Mouse (Mus musculus) hindbrain, postnatal 0 days (tissue): ENCODE measurements around the gene B4galnt1. TPM values are rescaled to one million over a fixed set of nuclear protein-coding genes. Genes with fewer than 3 reads are reported as not detected.
A peak's percentile ranks its signal among the peaks of the same experiment; 100 is the strongest.

Experiments
- ATAC-seq: fragments of 200-750 bp; cut with Nextera tagmentation; 2 replicates; pipeline ENCODE4 v1.8.0; 2017; ENCODE audit warnings: mild to moderate bottlenecking, moderate TSS enrichment, moderate library complexity
- DNase-seq: peaks from one replicate; pipeline ENCODE4 v3.0.0-alpha.2; 2015; ENCODE audit warnings: low spot score
- H3K27ac ChIP-seq: fragments of 300-500 bp; sonication (generic); 2 replicates; pipeline ENCODE4 v1.5.1; 2014; ENCODE audit warnings: mild to moderate bottlenecking
- H3K27me3 ChIP-seq: fragments of 300-500 bp; sonication (generic); 2 replicates; pipeline ENCODE4 v1.6.1; 2014; ENCODE audit warnings: low read length, mixed read lengths; ENCODE audit not compliant: insufficient read depth
- H3K36me3 ChIP-seq: fragments of 300-500 bp; sonication (generic); 2 replicates; pipeline ENCODE4 v1.6.1; 2014; ENCODE audit warnings: low read length, mixed read lengths; ENCODE audit not compliant: insufficient read depth
- H3K4me1 ChIP-seq: fragments of 300-500 bp; sonication (generic); 2 replicates; pipeline ENCODE4 v1.6.1; 2014; ENCODE audit warnings: antibody characterized with exemption, low read length, mixed read lengths; ENCODE audit not compliant: insufficient read depth
- H3K4me2 ChIP-seq: fragments of 300-500 bp; sonication (generic); 2 replicates; pipeline ENCODE4 v1.6.1; 2014; ENCODE audit warnings: low read depth, mild to moderate bottlenecking, low read length, moderate library complexity, mixed read lengths
- H3K4me3 ChIP-seq: fragments of 300-500 bp; sonication (generic); 2 replicates; pipeline ENCODE4 v1.5.1; 2014; ENCODE audit warnings: low read length
- H3K9ac ChIP-seq: fragments of 300-500 bp; sonication (generic); replicated peaks from 2 replicates; pipeline ENCODE4 v1.6.1; 2014; ENCODE audit warnings: mild to moderate bottlenecking, low read length, moderate library complexity, mixed read lengths
- H3K9me3 ChIP-seq: fragments of 300-500 bp; sonication (generic); 2 replicates; pipeline ENCODE4 v1.6.1; 2016; ENCODE audit warnings: low read length, mixed read lengths
- CTCF ChIP-seq: IDR thresholded peaks from 2 replicates; pipeline ENCODE4 v1.5.1; 2016; ENCODE audit warnings: antibody characterized with exemption, control low read depth, low read depth
- WGBS: fragments of 180-500 bp; shearing (Covaris S2); extraction: QIAGEN DNeasy Blood & Tissue Kit; methylation state at CpG from one replicate; pipeline ENCODE4 v1.1.7; 2014; 5-methylcytosine and 5-hydroxymethylcytosine counted together
- polyA plus RNA-seq: library from polyadenylated mRNA; unstranded; fragments of >200 nt; fragmentation: Nextera tagmentation; extraction: Ambion mirVana; gene quantifications from 2 replicates; pipeline ENCODE4 v1.2.1, GENCODE M21; 2015
- total RNA-seq: library from RNA; depleted of rRNA; stranded (reverse); fragments of >200 nt; gene quantifications from 2 replicates; pipeline ENCODE4 v1.2.3, GENCODE M21; 2014; rRNA removed

The B4galnt1 gene
- total RNA-seq (111 and 112 TPM in 2 replicates), polyA plus RNA-seq (56.7 and 65.3 TPM in 2 replicates)

- peak within 1 kb of the TSS; percentile 96 for H3K9ac ChIP-seq
- 0 out of 2 replicates have a peak, but pooled peaks cover 7% of the 10 kb centered on the region for H3K4me1 ChIP-seq
- TF ChIP-seq CTCF: peak; percentile 77
- peak within 1 kb of the TSS; percentile 96 for H3K27ac ChIP-seq
- ATAC-seq (peak; percentile 89), DNase-seq (peak; percentile 95)
- peaks cover 5% of the 10 kb centered on the region; the same call in 1 of the 2 replicates for H3K36me3 ChIP-seq
- no peaks in the 10 kb centered on the region for H3K9me3 ChIP-seq
- H3K27me3 ChIP-seq: no peaks in the 10 kb centered on the region
- peak within 1 kb of the TSS; percentile 76 for H3K4me3 ChIP-seq
- WGBS: 2% methylated on average over 51 of the region's 52 CpGs
- peak within 1 kb of the TSS; percentile 89 for H3K4me2 ChIP-seq
Observed at GRCm38 (mm10) chr10:127164631-127165353, at the start of gene B4galnt1. B4galnt1 (plus strand) TSS chr10:127165225.

DNA sequence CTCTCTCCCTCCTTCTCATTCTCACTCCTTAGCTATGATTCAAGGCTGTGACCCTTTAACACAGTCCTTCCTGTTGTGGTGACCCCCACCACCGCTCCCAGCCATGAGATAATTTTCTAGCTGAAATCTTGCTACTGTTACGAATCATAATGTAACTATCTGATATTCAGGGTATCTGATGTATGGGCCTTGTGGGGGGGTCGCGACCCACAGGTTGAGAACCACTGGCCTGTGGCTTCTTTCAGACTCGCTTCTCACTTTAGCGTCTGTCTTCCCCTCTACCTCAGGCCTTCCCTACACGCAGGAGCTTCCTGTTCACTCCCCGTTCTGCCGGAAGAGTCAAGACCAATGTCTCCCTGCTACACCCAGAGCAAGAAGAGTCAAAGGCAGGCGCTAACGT, 46.6 kb upstream of the B4galnt1 start:
- no peak for DNase-seq
- H3K27ac ChIP-seq: no peak overlapping the region
- no peak for TF ChIP-seq CTCF
- H3K4me3 ChIP-seq: no peak overlapping the region
- peaks cover 36% of the 10 kb centered on the region for H3K36me3 ChIP-seq
- no peaks in the 10 kb centered on the region for H3K27me3 ChIP-seq
- 89% methylated on average over 11 of the region's 11 CpGs for WGBS
- ATAC-seq: no peak
- 0 out of 2 replicates have a peak, but pooled peaks cover 8% of the 10 kb centered on the region for H3K4me1 ChIP-seq
- H3K4me2 ChIP-seq: no peak overlapping the region
- no peaks in the 10 kb centered on the region for H3K9me3 ChIP-seq
- no peak overlapping the region for H3K9ac ChIP-seq

DNA sequence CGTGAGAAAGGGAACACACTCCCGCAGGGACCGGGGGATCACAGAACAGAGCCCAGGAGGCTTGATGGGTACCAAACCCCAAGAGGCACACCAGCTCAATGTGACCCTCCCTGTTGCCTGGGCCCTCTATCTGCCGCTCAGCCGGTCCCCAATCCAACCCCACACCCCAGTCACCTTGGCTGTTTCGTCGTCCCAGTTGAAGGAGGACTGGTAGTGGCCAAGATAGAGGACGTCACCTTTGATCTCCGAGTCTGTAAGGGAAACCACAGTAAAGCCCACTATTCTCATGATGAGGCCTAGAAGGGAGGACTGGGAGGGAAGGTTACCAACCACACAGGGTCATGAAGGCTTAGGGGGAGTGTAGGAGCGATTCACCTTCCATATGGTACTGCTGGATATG, 45.8 kb upstream of the B4galnt1 start:
- Histone ChIP-seq H3K4me1 (0 out of 2 replicates have a peak, but pooled peaks cover 8% of the 10 kb centered on the region), H3K4me2 (no peak overlapping the region), H3K9ac (no peak overlapping the region), H3K4me3 (no peak overlapping the region), H3K27ac (no peak overlapping the region), H3K27me3 (no peaks in the 10 kb centered on the region), H3K9me3 (no peaks in the 10 kb centered on the region), H3K36me3 (peaks cover 36% of the 10 kb centered on the region)
- DNase-seq (no peak), ATAC-seq (no peak)
- 94% methylated on average over 10 of the region's 10 CpGs for WGBS
- no peak for TF ChIP-seq CTCF

- peak; percentile 37 for ATAC-seq
- Histone ChIP-seq H3K9me3 (no peaks in the 10 kb centered on the region), H3K4me1 (0 out of 2 replicates have a peak, but pooled peaks cover 8% of the 10 kb centered on the region), H3K4me2 (peak overlapping the region; percentile 85), H3K27me3 (no peaks in the 10 kb centered on the region), H3K9ac (peak overlapping the region; percentile 76), H3K4me3 (peak overlapping the region; percentile 83), H3K27ac (peak overlapping the region; percentile 65), H3K36me3 (peaks cover 32% of the 10 kb centered on the region)
- no peak for TF ChIP-seq CTCF
- DNase-seq: peak; percentile 10
- 2% methylated on average over 33 of the region's 34 CpGs for WGBS
Observed at GRCm38 (mm10) chr10:127120301-127121065, 44.5 kb upstream of the B4galnt1 start.

- peak; percentile 97 for ATAC-seq
- Histone ChIP-seq H3K36me3 (peaks cover 26% of the 10 kb centered on the region), H3K9me3 (no peaks in the 10 kb centered on the region), H3K27me3 (no peaks in the 10 kb centered on the region), H3K9ac (peak within 1 kb of the TSS; percentile 76), H3K4me1 (0 out of 2 replicates have a peak, but pooled peaks cover 8% of the 10 kb centered on the region), H3K27ac (peak within 1 kb of the TSS; percentile 86), H3K4me3 (peak within 1 kb of the TSS; percentile 83), H3K4me2 (peak within 1 kb of the TSS; percentile 85)
- WGBS: under 1% methylated on average over 19 of the region's 19 CpGs
- peak; percentile 99 for DNase-seq
- no peak for TF ChIP-seq CTCF
Observed at GRCm38 (mm10) chr10:127121066-127121477, 44.0 kb upstream of the B4galnt1 start, which contains the start of gene Os9. Os9 (minus strand) TSS chr10:127121131.

DNA sequence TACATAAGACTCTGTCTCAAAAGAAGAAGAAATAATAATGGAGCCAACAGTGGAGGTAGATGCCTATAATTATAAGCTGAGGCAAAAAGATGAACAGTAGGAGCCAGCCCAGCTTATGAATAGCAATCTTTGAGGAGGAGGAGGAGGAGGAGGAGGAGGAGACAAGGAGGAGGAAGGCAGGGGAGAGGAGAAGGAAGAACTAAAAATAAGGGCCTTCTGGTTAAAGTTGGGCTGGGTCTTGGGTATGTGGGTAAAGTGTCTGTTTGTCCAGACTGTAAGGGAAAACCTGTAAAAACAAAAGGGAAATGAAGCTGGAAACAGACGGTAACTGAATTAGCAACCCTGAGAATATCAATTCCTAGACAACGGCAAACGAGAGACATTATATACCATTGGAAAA, 43.0 kb upstream of the B4galnt1 start:
- no peak for DNase-seq
- ATAC-seq: no peak
- Histone ChIP-seq H3K4me2 (peak overlapping the region; percentile 85), H3K4me3 (peak overlapping the region; percentile 83), H3K4me1 (0 out of 2 replicates have a peak, but pooled peaks cover 8% of the 10 kb centered on the region), H3K36me3 (peaks cover 19% of the 10 kb centered on the region), H3K27me3 (no peaks in the 10 kb centered on the region), H3K9me3 (no peaks in the 10 kb centered on the region), H3K9ac (peak overlapping the region; percentile 28; the same call in 1 of the 2 replicates), H3K27ac (peak overlapping the region; percentile 86)
- TF ChIP-seq CTCF: no peak
- 84% methylated on average over 3 of the region's 3 CpGs for WGBS
